Mouse (Mus musculus): ENCODE measurements around the gene Etl4. TPM values are rescaled to one million over a fixed set of nuclear protein-coding genes. Genes with fewer than 3 reads are reported as not detected.

Etl4 gene
- polyA plus RNA-seq, 1 experiment from 2014 or later: 20.0 TPM

DNA sequence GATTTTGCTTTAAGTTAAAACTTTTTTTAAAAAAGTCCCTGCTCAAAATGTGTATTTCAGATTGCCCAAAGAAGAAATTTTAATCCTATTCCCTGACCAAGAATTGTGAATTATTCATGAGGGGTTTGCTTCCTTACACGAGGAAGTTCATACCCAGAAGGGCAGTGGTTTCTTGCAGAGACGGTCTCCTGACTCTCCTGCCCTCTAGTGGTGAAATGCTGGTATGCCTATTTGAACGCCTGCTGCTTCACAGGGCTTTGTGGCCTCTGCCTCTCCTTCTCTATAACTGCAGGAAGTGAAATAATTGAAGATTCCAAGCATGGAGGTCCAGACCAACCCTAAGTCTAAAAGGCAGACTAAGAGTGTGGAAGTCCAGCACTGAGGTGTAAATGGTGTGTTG lies 585.1 kb downstream of the Etl4 start:
- WGBS: 25% methylated on average over 3 of the region's 3 CpGs
- DNase-seq (ENCODE audit: extremely low spot score, low spot score): peak; percentile 60

DNA sequence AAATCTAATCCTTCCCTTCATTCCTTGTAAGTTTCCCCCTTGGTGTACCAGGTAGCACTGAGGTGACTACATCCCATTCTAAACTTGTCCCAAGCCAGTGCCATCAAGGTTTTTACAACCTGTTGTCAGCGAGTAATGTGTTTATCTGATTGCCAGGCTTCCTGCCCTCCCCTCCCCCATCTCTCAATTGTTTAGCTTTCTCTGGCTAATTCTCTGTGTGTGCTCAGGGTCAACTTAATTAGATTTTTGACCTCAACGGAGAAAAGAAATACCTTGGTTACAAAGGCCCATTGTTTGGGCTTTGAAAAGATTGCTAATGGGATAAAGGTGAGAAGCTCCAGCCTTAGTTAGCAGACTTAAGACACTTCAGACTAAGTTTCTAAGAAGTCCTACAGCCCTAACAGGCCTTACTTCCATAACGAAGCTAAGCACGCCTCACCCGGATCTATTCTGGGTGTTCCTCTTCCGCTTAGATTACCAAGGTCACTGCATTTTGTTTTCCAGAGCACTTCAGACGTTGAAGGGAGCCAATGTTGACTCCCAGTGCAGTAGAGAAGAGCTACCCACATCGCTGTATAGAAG lies 586.7 kb downstream of the Etl4 start:
- no peak overlapping the region for H3K4me3 ChIP-seq
- H3K27ac ChIP-seq: no peak overlapping the region
- peaks cover 5% of the 10 kb centered on the region for H3K9me3 ChIP-seq
- no peak for DNase-seq (ENCODE audit: extremely low spot score, low spot score)
- no peaks in the 10 kb centered on the region for H3K36me3 ChIP-seq (replicated peaks)
- 17% methylated on average over 8 of the region's 8 CpGs for WGBS
- H3K27me3 ChIP-seq (ENCODE audit: poor library complexity, severe bottlenecking): no peaks in the 10 kb centered on the region
- peaks cover 9% of the 10 kb centered on the region for H3K4me1 ChIP-seq

More for the DNA sequence above, 585.1 kb downstream of the Etl4 start:
- no peak overlapping the region for H3K4me3 ChIP-seq
- H3K9me3 ChIP-seq: no peaks in the 10 kb centered on the region; the same call in 1 of the 2 replicates
- H3K36me3 ChIP-seq (replicated peaks): no peaks in the 10 kb centered on the region
- H3K27me3 ChIP-seq (ENCODE audit: poor library complexity, severe bottlenecking): no peaks in the 10 kb centered on the region
- peaks cover 9% of the 10 kb centered on the region for H3K4me1 ChIP-seq
- no peak overlapping the region for H3K27ac ChIP-seq

DNA sequence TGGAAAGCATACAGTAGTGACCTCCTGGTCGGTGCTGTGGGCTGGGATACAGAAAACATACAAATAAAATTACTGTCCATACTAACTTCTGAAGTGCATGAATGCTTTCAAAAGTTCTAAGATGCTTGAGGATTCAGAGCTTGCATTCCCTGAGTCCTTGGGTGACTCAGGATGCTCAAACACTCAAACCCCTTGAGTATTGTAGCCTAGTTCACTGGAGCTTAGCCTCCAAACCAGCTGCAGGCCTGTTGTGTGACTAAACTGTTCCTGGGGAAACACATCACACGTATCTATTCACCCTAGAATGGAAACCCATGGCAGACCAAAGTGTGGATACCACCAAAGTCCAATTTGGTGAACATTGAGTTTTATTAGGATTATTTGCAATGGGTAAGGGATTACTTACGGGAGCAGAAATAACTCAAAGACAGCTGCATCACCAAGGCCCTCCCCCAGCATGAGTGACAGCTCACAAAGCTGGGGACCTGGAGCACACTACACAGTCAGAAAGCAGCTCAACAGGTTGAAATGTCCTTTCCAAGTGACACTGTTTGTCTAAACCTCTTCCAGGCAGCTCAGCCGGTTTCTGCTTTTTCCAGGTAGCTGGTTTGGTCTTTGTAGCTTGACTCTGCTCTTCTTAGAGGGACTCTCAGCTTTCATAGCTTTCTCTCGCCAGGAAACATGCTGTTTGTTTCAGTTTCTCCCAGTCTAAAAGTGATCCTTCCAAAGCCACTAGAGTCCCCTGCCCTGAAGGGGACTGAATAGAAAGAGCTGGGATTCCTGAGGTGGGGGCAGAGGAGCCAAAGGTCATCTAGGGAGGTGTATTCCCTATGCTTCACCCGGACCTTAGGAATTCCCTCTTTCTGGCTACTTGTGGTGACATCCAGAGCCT lies 598.5 kb downstream of the Etl4 start:
- WGBS: 52% methylated on average over 6 of the region's 6 CpGs
- DNase-seq (ENCODE audit: extremely low spot score, low spot score): no peak
- Histone ChIP-seq H3K4me3 (no peak overlapping the region), H3K36me3 (replicated peaks) (no peaks in the 10 kb centered on the region), H3K9me3 (no peaks in the 10 kb centered on the region), H3K4me1 (peaks cover 8% of the 10 kb centered on the region), H3K27me3 (ENCODE audit: poor library complexity, severe bottlenecking) (no peaks in the 10 kb centered on the region), H3K27ac (no peak overlapping the region; the same call in 1 of the 2 replicates)

DNA sequence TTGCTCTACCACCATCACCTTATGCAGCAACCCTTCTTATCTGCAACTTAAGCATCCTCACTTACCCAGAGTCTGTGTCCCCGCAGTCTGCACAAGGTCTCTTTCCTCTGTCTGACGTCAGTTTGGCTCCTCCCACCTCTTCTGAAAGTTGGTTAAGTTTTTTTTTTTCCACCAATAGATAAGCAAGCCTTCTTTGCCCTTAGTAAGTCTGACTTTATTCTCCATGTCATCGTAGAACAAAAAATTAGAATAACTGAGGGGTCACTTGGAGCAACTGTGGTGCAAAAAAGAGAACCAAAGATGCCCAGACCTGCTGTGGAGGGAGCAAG lies 599.1 kb downstream of the Etl4 start:
- Histone ChIP-seq H3K4me1 (peaks cover 8% of the 10 kb centered on the region), H3K36me3 (replicated peaks) (no peaks in the 10 kb centered on the region), H3K27me3 (ENCODE audit: poor library complexity, severe bottlenecking) (no peaks in the 10 kb centered on the region), H3K27ac (no peak overlapping the region), H3K4me3 (no peak overlapping the region), H3K9me3 (no peaks in the 10 kb centered on the region)
- DNase-seq (ENCODE audit: extremely low spot score, low spot score): no peak
- WGBS: 79% methylated on average over 3 of the region's 3 CpGs

DNA sequence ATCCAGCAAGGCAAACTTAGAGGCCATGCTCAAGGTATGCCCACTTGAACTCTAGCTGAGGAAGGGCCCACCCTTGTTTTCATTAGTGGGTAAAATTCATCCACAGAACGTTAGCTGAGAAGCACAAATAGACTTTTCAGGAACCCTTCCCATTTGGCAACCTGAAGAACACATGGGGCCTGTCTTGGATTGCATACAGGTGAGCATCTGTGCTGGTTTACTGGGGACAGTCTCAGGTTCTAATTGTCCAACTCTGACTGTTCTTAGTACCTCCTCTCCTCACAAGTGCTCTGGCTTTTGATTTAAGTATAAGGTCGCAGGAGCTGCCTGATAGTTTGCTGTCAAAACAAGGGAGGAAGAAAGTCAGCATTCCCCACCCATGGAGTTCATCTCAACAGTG lies 600.5 kb downstream of the Etl4 start:
- WGBS: 92% methylated on average over 2 of the region's 2 CpGs

DNA sequence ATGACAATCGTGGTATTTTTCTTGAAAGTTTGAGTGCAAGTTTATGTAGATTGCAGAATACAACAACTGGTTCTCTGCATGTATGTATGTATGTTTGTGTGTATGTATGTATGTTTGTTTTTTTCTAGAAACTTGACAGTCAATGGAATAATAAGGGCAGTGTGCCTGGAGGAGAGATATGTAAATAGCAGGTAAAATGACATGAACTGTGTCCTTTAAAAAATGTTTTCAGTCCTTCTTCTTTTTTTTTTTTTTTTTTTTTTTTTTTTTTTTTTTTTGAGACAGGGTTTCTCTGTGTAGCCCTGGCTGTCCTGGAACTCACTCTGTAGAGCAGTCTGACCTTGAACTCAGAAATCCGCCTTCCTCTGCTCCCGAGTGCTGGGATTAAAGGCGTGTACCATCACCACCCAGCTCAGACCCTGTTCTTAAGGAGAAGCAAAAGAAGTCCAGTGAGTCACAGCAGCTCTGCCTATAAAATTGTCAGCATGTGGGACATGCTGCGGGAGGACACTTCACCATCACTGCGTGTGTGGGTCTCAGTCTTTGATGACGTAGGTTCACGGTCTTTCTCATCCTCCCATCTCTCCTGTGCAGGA lies 606.8 kb downstream of the Etl4 start:
- 92% methylated on average over 8 of the region's 8 CpGs for WGBS
- peaks cover 23% of the 10 kb centered on the region for H3K4me1 ChIP-seq
- no peak for DNase-seq (ENCODE audit: extremely low spot score, low spot score)
- no peaks in the 10 kb centered on the region for H3K36me3 ChIP-seq (replicated peaks)
- H3K4me3 ChIP-seq: no peak overlapping the region
- H3K27ac ChIP-seq: no peak overlapping the region
- H3K9me3 ChIP-seq: no peaks in the 10 kb centered on the region
- peaks cover 3% of the 10 kb centered on the region; the same call in 1 of the 2 replicates for H3K27me3 ChIP-seq (ENCODE audit: poor library complexity, severe bottlenecking)

More for the DNA sequence above, 600.5 kb downstream of the Etl4 start:
- H3K27me3 ChIP-seq (ENCODE audit: poor library complexity, severe bottlenecking): no peaks in the 10 kb centered on the region
- no peak overlapping the region for H3K27ac ChIP-seq
- H3K4me1 ChIP-seq: peaks cover 8% of the 10 kb centered on the region
- no peaks in the 10 kb centered on the region for H3K36me3 ChIP-seq (replicated peaks)
- no peak for DNase-seq (ENCODE audit: extremely low spot score, low spot score)
- H3K9me3 ChIP-seq: no peaks in the 10 kb centered on the region
- H3K4me3 ChIP-seq: no peak overlapping the region

DNA sequence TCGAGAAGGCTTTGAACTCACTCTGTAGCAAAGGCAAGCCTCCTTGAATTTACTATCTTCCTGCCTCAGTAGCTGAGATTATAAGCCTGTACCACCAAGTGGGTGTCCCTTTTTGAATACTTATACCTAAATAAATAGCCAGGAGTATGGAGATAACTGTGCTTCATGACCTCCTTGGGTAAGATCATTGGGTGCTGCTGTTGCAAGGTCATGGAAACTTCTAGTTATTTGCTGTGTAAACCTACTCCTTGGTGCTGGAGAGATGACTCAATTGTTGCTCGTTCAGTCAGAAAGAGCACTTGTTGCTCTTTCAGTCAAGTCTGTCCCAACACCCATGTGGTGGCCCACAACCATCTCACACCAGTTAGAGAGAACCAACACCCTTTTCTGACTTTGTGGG lies 608.3 kb downstream of the Etl4 start:
- whole genome bisulfite sequencing: 91% methylated on average over 2 of the region's 2 CpGs
- H3K4me1 ChIP-seq: peaks cover 37% of the 10 kb centered on the region
- H3K4me3 ChIP-seq: no peak overlapping the region
- DNase-seq (ENCODE audit: extremely low spot score, low spot score): no peak
- H3K9me3 ChIP-seq: no peaks in the 10 kb centered on the region
- peaks cover 7% of the 10 kb centered on the region; the same call in 1 of the 2 replicates for H3K27me3 ChIP-seq (ENCODE audit: poor library complexity, severe bottlenecking)
- no peaks in the 10 kb centered on the region for H3K36me3 ChIP-seq (replicated peaks)
- H3K27ac ChIP-seq: no peak overlapping the region

DNA sequence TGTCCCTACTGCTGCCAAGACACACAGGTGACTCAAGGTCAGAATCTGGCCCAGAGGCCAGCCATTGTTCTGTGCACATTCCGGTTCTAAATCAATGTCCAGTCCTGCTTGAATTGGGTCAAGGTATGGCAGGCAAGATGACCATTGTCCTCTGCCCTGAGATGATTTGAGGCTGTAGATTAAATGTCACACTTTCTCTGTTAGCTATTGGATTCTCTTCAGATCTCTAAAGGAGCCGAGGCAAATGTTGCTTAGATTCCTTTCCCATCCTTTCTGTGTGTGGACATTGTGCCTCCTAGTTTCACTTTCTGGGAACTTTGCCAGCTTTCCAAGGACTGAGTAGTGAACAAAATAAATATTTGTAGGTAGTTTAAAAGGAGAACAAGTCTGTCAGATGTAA lies 608.9 kb downstream of the Etl4 start:
- peaks cover 37% of the 10 kb centered on the region for H3K4me1 ChIP-seq
- H3K9me3 ChIP-seq: no peaks in the 10 kb centered on the region
- H3K27ac ChIP-seq: no peak overlapping the region
- H3K27me3 ChIP-seq (ENCODE audit: poor library complexity, severe bottlenecking): peaks cover 7% of the 10 kb centered on the region; the same call in 1 of the 2 replicates
- DNase-seq (ENCODE audit: extremely low spot score, low spot score): no peak
- no peak overlapping the region for H3K4me3 ChIP-seq
- WGBS: 73% methylated on average over 2 of the region's 2 CpGs
- no peaks in the 10 kb centered on the region for H3K36me3 ChIP-seq (replicated peaks)

DNA sequence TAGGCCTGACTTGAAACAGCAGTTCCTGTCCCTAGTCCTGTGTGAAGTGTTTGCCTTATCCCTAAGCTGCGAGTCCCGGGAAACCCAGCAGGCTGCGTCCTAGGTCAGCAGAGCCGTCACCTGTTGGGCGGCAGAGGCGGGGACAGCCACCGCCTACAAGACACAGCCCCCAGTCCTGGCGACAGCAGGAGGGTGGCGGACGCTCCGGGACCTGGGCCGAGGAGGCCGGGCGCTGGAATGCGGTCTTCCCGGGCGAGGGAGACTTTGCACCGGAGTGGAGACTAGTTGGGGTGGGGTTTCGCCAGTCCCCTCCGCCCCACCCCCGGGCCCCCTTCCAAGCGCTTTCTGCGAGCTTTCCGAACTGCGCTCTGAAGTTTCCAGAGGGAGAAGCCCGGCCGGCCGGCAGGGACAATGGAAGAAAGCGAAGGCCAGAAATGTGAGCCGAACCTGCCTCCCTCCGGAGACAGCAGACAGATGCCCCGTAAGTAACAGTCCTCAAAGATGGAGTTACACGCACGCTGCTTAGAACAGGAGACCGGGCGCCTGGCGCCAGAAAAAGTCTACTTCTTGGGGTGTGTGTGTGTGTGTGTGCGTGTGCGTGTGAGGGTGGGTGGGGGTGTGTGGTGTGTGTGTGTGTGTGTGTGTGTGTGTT lies 610.0 kb downstream of the Etl4 start:
- H3K4me1 ChIP-seq: peaks cover 37% of the 10 kb centered on the region
- H3K9me3 ChIP-seq: no peaks in the 10 kb centered on the region
- H3K27ac ChIP-seq: peak overlapping the region; percentile 92
- H3K36me3 ChIP-seq (replicated peaks): no peaks in the 10 kb centered on the region
- H3K27me3 ChIP-seq (ENCODE audit: poor library complexity, severe bottlenecking): peaks cover 7% of the 10 kb centered on the region; the same call in 1 of the 2 replicates
- 0% methylated on average over 39 of the region's 39 CpGs for WGBS
- H3K4me3 ChIP-seq: peak overlapping the region; percentile 69
- DNase-seq (ENCODE audit: extremely low spot score, low spot score): peak; percentile 65

DNA sequence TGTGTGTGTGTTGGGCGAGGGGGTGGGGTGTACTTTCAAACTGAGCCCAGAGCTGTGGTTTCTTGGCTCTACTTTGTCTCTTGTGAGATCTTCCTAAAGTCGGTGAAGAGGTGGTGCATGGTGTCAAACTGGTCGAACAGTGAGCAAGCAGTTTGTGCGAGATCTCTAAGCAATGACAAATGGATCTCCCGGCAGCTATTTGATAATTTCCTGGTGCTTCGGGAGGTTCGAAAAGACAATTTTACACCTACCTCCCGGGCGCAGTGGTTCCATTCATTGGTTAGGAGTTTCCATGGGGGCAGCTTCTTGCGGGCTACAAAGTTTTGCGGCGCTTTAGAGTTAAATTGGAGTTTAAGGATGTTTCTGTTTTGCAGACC lies 610.5 kb downstream of the Etl4 start:
- no peaks in the 10 kb centered on the region for H3K9me3 ChIP-seq
- peaks cover 37% of the 10 kb centered on the region for H3K4me1 ChIP-seq
- DNase-seq (ENCODE audit: extremely low spot score, low spot score): no peak
- peak overlapping the region; percentile 69 for H3K4me3 ChIP-seq
- no peaks in the 10 kb centered on the region for H3K36me3 ChIP-seq (replicated peaks)
- H3K27me3 ChIP-seq (ENCODE audit: poor library complexity, severe bottlenecking): peaks cover 7% of the 10 kb centered on the region; the same call in 1 of the 2 replicates
- peak overlapping the region; percentile 92 for H3K27ac ChIP-seq
- under 1% methylated on average over 12 of the region's 12 CpGs for whole genome bisulfite sequencing

DNA sequence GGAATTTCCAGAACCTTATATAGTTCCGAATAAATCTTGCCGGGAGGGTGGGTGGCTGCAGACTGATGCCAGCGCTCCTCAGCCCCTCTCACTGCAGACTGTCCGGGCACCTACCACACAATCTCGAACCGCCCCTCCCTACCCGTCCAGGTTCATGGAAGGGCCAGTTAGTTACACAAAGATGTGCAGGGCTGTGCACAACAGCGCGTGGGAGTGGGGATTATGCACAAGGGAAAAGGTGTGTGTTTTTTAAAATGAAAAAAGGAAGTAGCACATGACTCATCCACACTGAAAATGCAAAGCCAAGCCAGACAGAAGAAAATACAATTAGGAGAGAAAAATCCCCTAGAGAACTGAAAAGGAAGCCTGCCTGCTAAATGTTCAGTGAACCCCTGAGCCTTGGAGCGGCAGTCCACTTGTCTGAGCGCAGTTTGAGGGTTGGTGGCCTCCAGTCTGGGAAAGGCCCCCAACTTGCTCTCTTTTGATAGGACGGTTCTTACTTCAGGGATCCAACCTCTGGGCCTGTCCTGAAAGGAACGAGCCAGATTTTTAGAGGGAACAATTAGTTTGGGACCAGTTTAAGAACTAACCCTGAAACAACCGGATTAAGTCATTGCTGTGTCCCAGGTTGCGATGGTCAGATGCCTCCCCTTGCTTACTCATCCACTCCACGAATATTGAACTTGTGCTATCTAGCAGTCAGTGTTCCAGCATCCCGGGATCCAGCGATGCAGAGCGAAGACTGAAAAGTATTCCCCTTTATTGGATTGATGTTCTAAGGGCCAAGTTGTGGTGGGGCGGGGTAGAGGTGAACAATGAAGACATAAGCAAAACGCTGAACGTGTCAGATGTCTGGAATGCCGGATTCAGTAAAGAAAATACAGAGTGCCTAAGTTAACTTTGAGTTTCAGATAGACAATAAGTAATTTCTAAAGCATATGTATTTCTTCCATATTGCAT lies 611.3 kb downstream of the Etl4 start:
- peaks cover 7% of the 10 kb centered on the region; the same call in 1 of the 2 replicates for H3K27me3 ChIP-seq (ENCODE audit: poor library complexity, severe bottlenecking)
- no peaks in the 10 kb centered on the region for H3K9me3 ChIP-seq
- H3K36me3 ChIP-seq (replicated peaks): no peaks in the 10 kb centered on the region
- H3K27ac ChIP-seq: peak overlapping the region; percentile 92
- peak overlapping the region; percentile 69 for H3K4me3 ChIP-seq
- peaks cover 38% of the 10 kb centered on the region for H3K4me1 ChIP-seq
- peak; percentile 37 for DNase-seq (ENCODE audit: extremely low spot score, low spot score)
- WGBS: 25% methylated on average over 23 of the region's 23 CpGs

All from forebrain, embryonic 10.5 days (tissue).